Mouse (Mus musculus) kidney, postnatal 10 days (tissue): ENCODE results near the gene Mettl15.
A peak's percentile ranks its signal among the peaks of the same experiment; 100 is the strongest.
"Not testable (repeated sequence)": the region's sequence is repeated elsewhere in the genome, so short reads cannot be mapped to it uniquely, and the experiment has no call there.

Source experiments
- DNase-seq: peaks from one replicate; pipeline ENCODE4 v3.0.0; 2021; ENCODE audit warnings: mixed read lengths

The Mettl15 gene

GRCm38 (mm10) chr2:109280600-109281340 is at the start of gene Mettl15, which contains the start of gene Kif18a:
Mettl15 (minus strand) TSS chr2:109280748.
Kif18a (plus strand) TSS chr2:109280738.
- peak; percentile 98 for DNase-seq

DNA sequence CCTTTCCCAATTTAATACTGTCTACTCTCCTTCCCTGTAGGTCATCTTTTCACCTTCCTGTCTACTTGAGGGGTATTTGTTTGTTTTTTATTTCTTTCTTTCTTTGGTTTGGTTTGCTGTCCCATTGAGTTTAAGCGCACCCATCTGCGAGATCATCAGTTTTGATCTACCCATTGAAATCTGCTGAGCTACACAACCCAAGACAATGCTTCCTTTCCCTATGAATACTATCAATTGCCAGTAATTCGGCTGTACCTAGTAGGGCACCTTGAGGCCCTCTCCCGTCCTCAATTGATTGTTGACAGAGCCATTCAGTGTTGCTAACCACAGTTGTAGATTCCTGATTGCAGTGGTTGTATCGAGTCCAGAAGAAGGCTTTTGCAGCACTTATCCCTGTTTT is 30.8 kb upstream of the Mettl15 start:
- no peak for DNase-seq

- DNase-seq: no peak
These were observed 23.1 kb upstream of the Mettl15 start for GRCm38 (mm10) chr2:109303638-109304037.

- no peak for DNase-seq
These were observed 21.7 kb upstream of the Mettl15 start for GRCm38 (mm10) chr2:109302234-109302633.

DNA sequence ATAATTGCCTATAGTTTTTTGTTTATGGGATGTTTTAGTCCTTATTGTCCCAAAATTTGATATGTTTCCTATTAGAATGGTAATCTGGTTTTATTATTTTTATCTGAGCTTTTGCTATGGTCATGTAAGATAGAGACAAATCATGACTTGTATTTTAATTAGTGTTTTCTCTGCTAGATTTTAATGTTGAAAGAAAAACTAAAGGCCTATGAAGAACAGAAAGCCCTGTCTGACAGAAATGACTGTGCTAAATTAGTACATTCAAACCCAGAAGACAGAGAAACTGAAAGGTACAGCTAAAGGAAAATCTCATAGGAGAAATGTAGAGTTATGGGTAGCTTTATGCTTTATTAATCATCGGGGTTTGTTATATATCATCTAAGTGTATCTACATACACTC is 17.6 kb upstream of the Mettl15 start:
- no peak for DNase-seq

DNA sequence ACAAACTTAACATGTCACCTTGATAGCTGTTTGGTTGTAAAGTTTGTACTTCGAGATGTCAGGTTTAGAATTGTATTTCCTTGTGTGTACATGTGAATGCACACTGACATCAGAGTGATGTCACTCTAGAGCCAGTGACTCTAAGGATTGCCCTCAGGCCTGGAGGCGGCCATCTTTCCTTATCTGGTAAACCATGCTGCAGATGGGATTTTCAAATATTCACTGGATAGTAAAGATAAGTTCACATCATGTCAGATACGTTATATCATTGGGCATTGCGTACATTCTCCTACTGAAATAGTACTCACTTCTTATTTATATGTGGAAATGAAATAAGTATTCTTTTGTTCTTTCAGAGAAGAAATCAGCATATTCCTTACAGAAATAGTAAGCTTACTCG is 15.7 kb upstream of the Mettl15 start:
- no peak for DNase-seq

- DNase-seq: no peak
These were observed 8.8 kb upstream of the Mettl15 start for GRCm38 (mm10) chr2:109289327-109289726.

GRCm38 (mm10) chr2:109284121-109284520 is 3.6 kb upstream of the Mettl15 start:
- DNase-seq: no peak

DNA sequence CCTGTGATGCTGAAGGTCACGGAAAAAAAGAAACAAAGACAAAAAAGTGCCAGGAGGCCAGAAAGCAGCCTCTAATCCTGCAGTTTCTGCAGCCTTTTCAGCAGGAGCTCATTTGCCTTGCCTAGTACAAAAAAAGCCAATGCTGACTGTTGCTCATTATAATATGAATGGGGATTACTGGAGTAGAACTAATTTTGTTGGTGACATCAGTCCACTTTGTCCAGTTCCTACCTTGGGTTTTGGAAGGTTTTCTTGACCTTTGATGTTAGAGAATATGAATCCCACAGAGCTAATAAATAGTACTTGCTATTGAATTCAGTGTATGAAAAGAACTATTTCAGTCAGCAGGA is 768 bp upstream of the Mettl15 start:
- DNase-seq: no peak

GRCm38 (mm10) chr2:109280272-109280599 is 312 bp downstream of the Mettl15 start:
- no peak for DNase-seq

DNA sequence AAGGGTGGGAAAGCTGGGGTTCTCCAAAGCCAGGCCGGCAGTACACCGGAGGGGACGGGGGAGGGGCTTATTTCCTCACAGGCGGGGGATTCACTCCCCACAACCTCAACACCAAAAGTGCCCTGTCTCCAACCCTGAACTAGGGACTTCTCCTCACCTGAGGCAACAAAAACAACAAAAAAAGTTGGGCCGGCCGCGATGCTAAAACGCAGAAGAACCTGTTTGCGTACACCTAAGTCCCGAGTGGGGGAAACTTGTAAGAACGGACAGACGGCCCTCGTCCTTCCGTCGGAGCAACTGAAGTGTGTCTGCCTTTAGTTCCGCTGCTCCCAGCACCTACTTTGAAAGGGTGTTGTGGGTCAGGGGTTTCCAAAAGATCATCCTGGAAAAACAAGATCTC is 2.5 kb downstream of the Mettl15 start:
- DNase-seq: peak; percentile 65

- no peak for DNase-seq
These were observed 3.0 kb downstream of the Mettl15 start for GRCm38 (mm10) chr2:109277593-109277992.

DNA sequence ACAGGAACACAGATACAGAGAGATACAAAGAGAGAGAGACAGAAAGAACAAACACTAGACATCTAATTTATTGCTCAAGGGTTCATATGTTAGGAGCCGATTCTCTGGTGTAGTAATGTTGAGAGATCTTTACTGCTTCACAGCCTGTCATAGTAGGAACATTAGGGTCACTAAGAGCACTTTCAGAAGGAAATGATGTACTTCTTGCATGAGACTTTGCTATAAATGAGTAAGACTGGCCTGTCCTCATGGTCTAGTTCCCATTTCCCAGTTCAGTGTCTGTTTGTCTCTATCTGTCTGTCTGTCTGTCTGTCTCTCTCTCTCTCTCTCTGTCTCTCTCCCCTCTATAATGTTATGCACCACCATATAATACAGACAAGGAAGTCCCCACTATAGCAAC is 7.5 kb downstream of the Mettl15 start:
- no peak for DNase-seq

- no peak for DNase-seq
These were observed 17.8 kb downstream of the Mettl15 start for GRCm38 (mm10) chr2:109262779-109263178.

DNA sequence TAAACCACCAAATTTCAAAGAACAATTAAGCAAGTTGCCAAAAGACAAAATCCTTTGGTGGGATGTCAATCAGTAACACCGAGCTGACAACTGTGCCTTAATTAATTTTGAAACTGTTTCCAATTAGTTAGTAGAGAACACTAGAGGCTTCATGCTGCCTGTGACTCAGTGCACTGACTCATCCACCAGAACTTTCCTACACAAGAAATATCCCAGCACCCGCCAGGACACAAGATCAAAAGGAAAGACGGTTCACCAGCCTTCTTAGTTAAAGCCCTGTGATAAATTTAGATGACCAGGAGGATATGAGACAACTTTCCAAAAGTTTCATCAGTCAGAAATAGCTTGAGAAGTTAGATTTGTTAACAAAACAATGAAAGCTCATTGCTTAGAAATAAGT is 38.6 kb downstream of the Mettl15 start:
- no peak for DNase-seq

DNA sequence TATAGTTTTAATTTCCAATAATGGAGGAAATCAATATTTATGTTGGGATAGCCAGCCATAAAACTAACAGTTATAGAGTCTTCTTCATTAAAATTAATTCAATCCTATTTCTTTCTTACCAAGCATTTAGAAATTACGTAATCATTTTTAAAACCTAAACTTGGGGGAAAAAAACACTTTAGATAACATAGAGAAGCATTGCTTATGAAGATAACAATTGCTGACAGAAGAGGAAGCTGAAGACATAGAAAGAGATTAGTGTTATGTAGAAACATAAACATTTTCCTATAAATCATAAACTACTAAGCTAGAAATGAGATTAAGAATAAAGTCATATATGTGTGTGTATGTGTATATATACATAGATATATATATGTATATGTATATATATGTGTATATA is 44.8 kb downstream of the Mettl15 start:
- DNase-seq: no peak

DNA sequence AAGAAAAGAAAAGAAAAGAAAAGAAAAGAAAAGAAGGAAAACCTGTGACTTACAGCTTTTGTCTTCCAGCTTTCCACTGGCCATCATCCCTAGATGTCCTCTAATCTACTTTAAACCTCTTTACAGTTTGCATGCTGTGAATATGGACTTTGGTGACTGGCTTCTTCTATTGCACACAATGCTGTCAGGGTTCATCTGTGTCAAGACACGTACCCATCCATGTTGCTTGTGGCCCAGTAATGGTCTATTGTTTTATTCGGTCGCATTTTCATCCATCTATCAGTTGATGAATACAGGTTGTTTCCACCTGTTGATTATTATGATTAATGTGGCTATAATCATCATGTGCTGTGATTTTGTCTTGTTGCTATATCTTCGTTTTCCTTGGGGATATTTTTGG is 46.7 kb downstream of the Mettl15 start:
- DNase-seq: no peak

DNA sequence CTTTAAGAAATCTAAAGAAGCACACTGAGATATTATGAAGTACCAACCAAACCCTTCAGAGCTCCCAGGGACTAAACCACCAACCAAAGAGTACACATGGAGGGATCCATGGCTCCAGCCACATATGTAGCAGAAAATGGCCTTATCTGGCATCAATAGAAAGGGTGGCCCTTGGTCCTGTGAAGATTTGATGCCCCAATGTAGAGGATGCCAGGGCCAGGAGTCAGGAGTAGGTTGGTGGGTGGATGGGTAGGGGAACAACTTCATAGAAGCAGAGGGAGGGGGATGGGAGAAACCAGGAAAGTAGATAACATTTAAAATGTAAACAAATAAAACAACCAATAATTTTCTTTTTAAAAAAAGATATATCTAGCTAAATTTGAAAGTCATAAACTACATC is 50.1 kb downstream of the Mettl15 start:
- DNase-seq: no peak

DNA sequence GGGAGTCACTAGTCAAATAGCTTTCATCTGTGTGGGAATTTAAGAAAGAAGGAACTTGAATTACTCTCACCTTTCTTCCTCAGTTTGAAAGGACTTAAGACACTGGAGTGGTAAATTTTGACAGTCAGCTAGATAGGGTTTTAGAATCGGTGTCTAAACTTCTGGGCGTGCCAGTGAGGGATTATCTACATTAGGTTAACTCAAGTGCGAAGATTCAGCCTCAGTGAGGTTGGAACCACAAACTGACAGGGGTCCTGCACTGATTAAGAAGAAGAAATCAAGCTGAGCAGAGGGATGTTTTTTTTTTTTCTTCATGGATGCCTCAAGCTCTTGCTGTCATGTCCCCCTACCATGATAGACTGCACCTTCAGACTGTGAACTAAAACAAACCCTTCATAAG is 53.4 kb downstream of the Mettl15 start:
- no peak for DNase-seq

DNA sequence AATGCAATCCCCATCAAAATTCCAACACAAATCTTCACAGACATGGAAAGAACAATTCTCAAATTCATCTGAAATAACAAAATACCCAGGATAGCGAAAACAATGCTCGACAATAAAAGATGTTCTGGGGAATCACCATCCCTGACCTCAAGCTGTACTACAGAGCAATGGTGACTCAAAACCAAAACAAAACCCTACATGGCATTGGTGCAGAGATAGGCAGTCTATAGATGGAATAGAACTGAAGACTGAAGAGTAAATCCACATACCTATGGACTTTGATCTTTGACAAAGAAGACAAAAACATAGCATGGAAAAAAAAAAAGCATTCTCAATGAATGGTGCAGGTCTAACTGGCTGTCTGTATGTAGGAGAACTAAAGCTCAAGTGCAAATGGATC is 59.1 kb downstream of the Mettl15 start:
- no peak for DNase-seq

- not testable (repeated sequence) for DNase-seq
These were observed 63.9 kb downstream of the Mettl15 start for GRCm38 (mm10) chr2:109216678-109217077.

- not testable (repeated sequence) for DNase-seq
These were observed 69.9 kb downstream of the Mettl15 start for GRCm38 (mm10) chr2:109210641-109211040.

DNA sequence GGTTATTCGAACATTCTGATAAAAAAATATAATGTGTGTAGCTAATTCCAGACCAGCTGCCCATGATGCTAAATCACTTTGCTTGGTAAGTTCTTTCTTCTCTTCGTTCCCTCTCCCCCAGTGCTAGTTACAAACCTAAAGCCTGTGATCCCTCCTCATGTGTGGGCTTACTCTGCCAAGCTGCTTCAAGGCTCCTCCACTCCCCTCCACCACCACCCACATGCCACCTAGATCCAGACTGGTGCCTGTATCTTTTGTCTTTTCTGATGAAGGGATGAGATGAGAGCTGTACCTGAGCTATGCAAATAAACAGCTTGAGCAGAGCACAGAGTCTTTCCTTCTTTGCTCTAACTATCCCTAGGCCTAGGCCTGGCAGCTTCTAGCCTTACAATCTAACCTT is 72.5 kb downstream of the Mettl15 start:
- DNase-seq: no peak

DNA sequence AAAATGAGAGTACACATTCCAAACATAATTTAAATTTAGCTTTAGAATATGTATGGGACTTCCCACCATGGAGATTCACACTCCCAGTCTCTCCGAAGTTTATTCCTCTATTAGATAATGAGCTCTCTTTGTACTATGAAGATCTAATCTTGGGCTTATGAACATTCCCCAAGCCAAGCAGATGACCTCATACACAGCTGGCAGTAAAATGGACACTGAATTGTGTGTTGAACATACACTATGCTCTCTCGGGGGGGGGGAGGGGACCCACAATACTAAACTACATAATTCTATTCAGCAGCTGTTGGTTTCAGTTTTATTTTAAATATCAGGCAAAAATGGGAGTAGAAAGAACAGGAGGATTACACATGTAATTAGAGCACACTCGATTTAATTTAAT is 97.6 kb downstream of the Mettl15 start:
- DNase-seq: no peak

- no peak for DNase-seq
These were observed 122.0 kb downstream of the Mettl15 start for GRCm38 (mm10) chr2:109158509-109158908.
